Mouse (Mus musculus) lung, embryonic 16.5 days (tissue): ENCODE measurements at regions not wholly inside any gene's neighbourhood (a gene's known extent, or its start where the extent isn't known, plus 50 kb on each side); places are given as distances from the start of the nearest gene placed in this dataset.

Experiments used
- ATAC-seq: fragments of 200-750 bp; cut with Nextera tagmentation; 2 replicates; pipeline ENCODE4 v1.8.0; 2017; ENCODE audit warnings: low read depth, mild to moderate bottlenecking, moderate library complexity
- H3K27ac ChIP-seq: fragments of 300-500 bp; sonication (generic); 2 replicates; pipeline ENCODE4 v1.5.1; 2014; ENCODE audit warnings: mild to moderate bottlenecking, control low read depth, low read length
- H3K27me3 ChIP-seq: fragments of 300-500 bp; sonication (generic); 2 replicates; pipeline ENCODE4 v1.6.1; 2014; ENCODE audit warnings: low read depth, low read length, mixed read lengths; ENCODE audit not compliant: control insufficient read depth, insufficient read depth
- H3K36me3 ChIP-seq: fragments of 300-500 bp; sonication (generic); 2 replicates; pipeline ENCODE4 v1.6.1; 2014; ENCODE audit warnings: low read length; ENCODE audit not compliant: control insufficient read depth, insufficient read depth
- H3K4me1 ChIP-seq: fragments of 300-500 bp; sonication (generic); replicated peaks from 2 replicates; pipeline ENCODE4 v1.6.1; 2014; ENCODE audit warnings: low read length, mixed read lengths; ENCODE audit not compliant: control insufficient read depth, insufficient read depth
- H3K4me2 ChIP-seq: fragments of 300-500 bp; sonication (generic); 2 replicates; pipeline ENCODE4 v1.6.1; 2014; ENCODE audit warnings: low read depth, low read length, control low read depth
- H3K4me3 ChIP-seq: fragments of 300-500 bp; sonication (generic); 2 replicates; pipeline ENCODE4 v1.5.1; 2014; ENCODE audit warnings: mild to moderate bottlenecking, low read length, control low read depth
- H3K9ac ChIP-seq: fragments of 300-500 bp; sonication (generic); 2 replicates; pipeline ENCODE4 v1.6.1; 2014; ENCODE audit warnings: low read length, control low read depth
- H3K9me3 ChIP-seq: fragments of 300-500 bp; sonication (generic); 2 replicates; pipeline ENCODE4 v1.6.1; 2016; ENCODE audit warnings: low read length; ENCODE audit not compliant: control insufficient read depth
- WGBS: fragments of 180-500 bp; shearing (Covaris S2); extraction: QIAGEN DNeasy Blood & Tissue Kit; methylation state at CpG from one replicate; pipeline ENCODE4 v1.1.7; 2014; 5-methylcytosine and 5-hydroxymethylcytosine counted together

DNA sequence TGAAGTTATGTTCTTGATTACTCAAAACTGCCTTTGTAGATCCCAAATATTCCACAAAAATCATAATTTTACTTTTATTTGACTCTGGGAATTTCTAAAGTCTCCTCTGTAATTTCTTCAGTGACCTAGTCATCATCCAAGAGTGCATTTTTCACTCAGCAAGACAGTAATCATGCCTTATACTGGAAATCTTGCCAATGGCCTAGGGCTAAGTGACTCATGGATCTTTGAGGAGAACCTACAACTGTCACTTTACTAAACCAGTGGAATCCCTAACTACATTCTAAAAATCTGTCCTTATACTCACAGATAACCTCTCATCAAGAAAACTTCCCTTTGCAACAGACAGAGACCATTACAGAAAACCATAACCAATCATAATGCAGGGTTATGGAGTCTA, 98.0 kb upstream of the Tbc1d5 start:
- Histone ChIP-seq H3K4me3 (no peak overlapping the region), H3K9ac (no peak overlapping the region), H3K4me2 (no peak overlapping the region), H3K9me3 (no peaks in the 10 kb centered on the region), H3K27me3 (no peaks in the 10 kb centered on the region), H3K4me1 (no peaks in the 10 kb centered on the region), H3K27ac (no peak overlapping the region), H3K36me3 (no peaks in the 10 kb centered on the region)
- no peak for ATAC-seq

- no peak for ATAC-seq
- 76% methylated on average over 1 of the region's 1 CpGs for WGBS
- H3K27ac ChIP-seq = no peak overlapping the region
Observed at GRCm38 (mm10) chr17:51272025-51272424, 92.9 kb upstream of the Tbc1d5 start.

DNA sequence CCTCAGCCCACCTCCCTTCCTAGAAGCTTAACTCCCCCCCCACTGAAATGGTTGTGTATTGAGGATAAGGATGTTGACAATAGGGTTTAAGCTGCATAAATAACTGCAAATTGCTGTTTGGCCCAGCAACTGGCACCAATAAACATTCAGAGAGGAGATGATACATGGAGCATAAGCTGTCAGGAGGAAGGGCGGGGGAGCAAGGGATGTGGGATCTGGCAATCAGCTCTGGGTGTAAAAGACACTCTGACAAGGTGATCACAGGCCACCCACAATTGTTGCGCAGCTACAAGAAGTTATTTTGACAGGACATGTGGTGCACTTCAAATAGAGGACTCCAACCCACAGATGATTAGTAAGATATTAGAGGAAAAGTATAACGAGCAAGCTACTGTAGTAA, 83.8 kb upstream of the Tbc1d5 start:
- WGBS = 54% methylated on average over 3 of the region's 3 CpGs
- no peak overlapping the region for H3K4me2 ChIP-seq
- no peaks in the 10 kb centered on the region for H3K9me3 ChIP-seq
- no peaks in the 10 kb centered on the region for H3K27me3 ChIP-seq
- no peaks in the 10 kb centered on the region for H3K4me1 ChIP-seq
- ATAC-seq = no peak
- H3K9ac ChIP-seq = no peak overlapping the region
- no peak overlapping the region for H3K27ac ChIP-seq
- no peaks in the 10 kb centered on the region for H3K36me3 ChIP-seq
- no peak overlapping the region for H3K4me3 ChIP-seq

More at GRCm38 (mm10) chr17:51272025-51272424, 92.9 kb upstream of the Tbc1d5 start:
- Histone ChIP-seq H3K4me2 (no peak overlapping the region), H3K9ac (no peak overlapping the region), H3K9me3 (no peaks in the 10 kb centered on the region), H3K4me3 (no peak overlapping the region), H3K27me3 (no peaks in the 10 kb centered on the region), H3K4me1 (no peaks in the 10 kb centered on the region), H3K36me3 (no peaks in the 10 kb centered on the region)

DNA sequence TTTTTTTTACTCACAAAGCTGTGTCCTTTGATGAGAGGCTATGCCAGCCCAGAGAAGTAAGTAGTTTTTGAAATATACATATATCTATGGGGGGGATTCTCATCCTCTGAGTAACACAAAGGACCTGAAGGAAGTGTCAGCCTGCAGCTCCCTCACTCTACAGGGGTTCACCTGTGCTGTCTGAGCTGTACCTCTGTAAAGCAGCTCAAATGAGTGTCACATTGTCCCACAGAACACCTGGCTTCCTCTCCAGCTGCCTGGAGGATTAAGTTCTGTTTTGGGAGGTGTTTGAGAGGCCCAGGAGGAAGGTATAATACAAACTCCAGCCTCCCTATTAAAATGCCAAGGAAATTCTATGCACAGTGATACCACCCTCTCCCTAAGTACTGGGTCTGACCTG, 83.3 kb upstream of the Tbc1d5 start:
- no peaks in the 10 kb centered on the region for H3K36me3 ChIP-seq
- no peak overlapping the region for H3K27ac ChIP-seq
- H3K4me2 ChIP-seq = no peak overlapping the region
- H3K27me3 ChIP-seq = no peaks in the 10 kb centered on the region
- no peak overlapping the region for H3K4me3 ChIP-seq
- no peak for ATAC-seq
- H3K4me1 ChIP-seq = no peaks in the 10 kb centered on the region
- H3K9ac ChIP-seq = no peak overlapping the region
- no peaks in the 10 kb centered on the region for H3K9me3 ChIP-seq

DNA sequence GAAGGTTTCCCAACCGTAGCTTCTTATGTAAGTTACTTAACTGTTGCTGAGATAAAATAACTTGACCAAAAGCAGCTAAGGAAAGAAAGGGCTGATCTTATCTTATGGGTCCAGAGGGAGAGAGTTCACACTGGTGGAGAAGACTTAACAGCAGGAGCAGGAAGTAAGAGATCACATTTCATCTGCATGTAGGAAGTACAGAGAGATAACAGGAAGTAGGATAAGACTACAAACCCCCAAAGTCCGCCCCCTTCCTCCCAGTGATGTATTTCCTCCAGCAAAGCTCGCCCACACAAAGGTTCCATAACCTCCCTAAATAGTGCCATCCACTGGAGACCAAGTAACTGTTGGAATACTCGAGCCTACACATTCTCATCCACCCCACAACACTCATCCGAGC, 79.2 kb upstream of the Tbc1d5 start:
- ATAC-seq = no peak
- Histone ChIP-seq H3K4me3 (no peak overlapping the region), H3K27ac (no peak overlapping the region), H3K4me2 (no peak overlapping the region), H3K9ac (no peak overlapping the region), H3K9me3 (no peaks in the 10 kb centered on the region), H3K36me3 (no peaks in the 10 kb centered on the region), H3K27me3 (no peaks in the 10 kb centered on the region), H3K4me1 (no peaks in the 10 kb centered on the region)
- 77% methylated on average over 5 of the region's 5 CpGs for WGBS

GRCm38 (mm10) chr17:51248543-51248942, 69.4 kb upstream of the Tbc1d5 start:
- Histone ChIP-seq H3K9ac (no peak overlapping the region), H3K9me3 (no peaks in the 10 kb centered on the region), H3K4me2 (no peak overlapping the region), H3K4me1 (no peaks in the 10 kb centered on the region), H3K27ac (no peak overlapping the region), H3K36me3 (no peaks in the 10 kb centered on the region), H3K27me3 (no peaks in the 10 kb centered on the region), H3K4me3 (no peak overlapping the region)
- 45% methylated on average over 6 of the region's 6 CpGs for WGBS
- no peak for ATAC-seq

DNA sequence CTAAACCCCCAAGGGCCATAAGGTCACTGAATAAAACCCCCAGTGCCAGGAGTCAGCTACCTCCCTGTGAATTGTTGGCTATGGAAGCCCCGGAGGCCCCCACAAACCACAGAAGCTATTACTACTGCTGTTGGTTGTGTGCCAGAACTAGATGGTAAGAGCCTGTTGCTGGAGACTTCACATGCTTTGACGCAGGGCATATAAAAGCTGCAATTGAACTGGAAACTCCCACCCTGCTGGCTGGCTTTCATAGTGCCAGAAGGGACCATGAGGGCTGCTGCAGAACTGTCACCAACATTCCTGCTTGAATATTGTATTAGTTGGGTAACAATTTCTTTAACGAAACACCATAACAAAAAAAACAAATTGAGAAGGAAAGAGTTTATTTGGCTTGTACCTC, 66.9 kb upstream of the Tbc1d5 start:
- no peaks in the 10 kb centered on the region for H3K36me3 ChIP-seq
- ATAC-seq = no peak
- WGBS = 70% methylated on average over 3 of the region's 3 CpGs
- no peak overlapping the region for H3K9ac ChIP-seq
- H3K4me2 ChIP-seq = no peak overlapping the region
- H3K4me3 ChIP-seq = no peak overlapping the region
- H3K4me1 ChIP-seq = no peaks in the 10 kb centered on the region
- no peaks in the 10 kb centered on the region for H3K9me3 ChIP-seq
- no peaks in the 10 kb centered on the region for H3K27me3 ChIP-seq
- no peak overlapping the region for H3K27ac ChIP-seq

- H3K27ac ChIP-seq = no peak overlapping the region
- ATAC-seq = no peak
- H3K9ac ChIP-seq = no peak overlapping the region
- H3K36me3 ChIP-seq = no peaks in the 10 kb centered on the region
- WGBS = 57% methylated on average over 5 of the region's 5 CpGs
- H3K4me1 ChIP-seq = no peaks in the 10 kb centered on the region
- H3K9me3 ChIP-seq = no peaks in the 10 kb centered on the region
- H3K4me2 ChIP-seq = no peak overlapping the region
- no peak overlapping the region for H3K4me3 ChIP-seq
- H3K27me3 ChIP-seq = no peaks in the 10 kb centered on the region
Observed at GRCm38 (mm10) chr17:51240360-51240993, 61.3 kb upstream of the Tbc1d5 start.

GRCm38 (mm10) chr17:51239465-51239864, 60.3 kb upstream of the Tbc1d5 start:
- H3K36me3 ChIP-seq = no peaks in the 10 kb centered on the region
- H3K9ac ChIP-seq = no peak overlapping the region
- 52% methylated on average over 3 of the region's 3 CpGs for WGBS
- no peak for ATAC-seq
- H3K9me3 ChIP-seq = no peaks in the 10 kb centered on the region
- H3K27me3 ChIP-seq = no peaks in the 10 kb centered on the region
- no peaks in the 10 kb centered on the region for H3K4me1 ChIP-seq
- H3K4me2 ChIP-seq = no peak overlapping the region
- H3K27ac ChIP-seq = no peak overlapping the region
- H3K4me3 ChIP-seq = no peak overlapping the region
